ENCODE assay signal across 8 mouse cellular contexts in genomic region chr8:123254099-123254885, GRCm38 (mm10). TPM values are rescaled to one million over a fixed set of nuclear protein-coding genes. Genes with fewer than 3 reads are reported as not detected.
DNase-seq lines count a peak whose midpoint lies in the region; ATAC-seq lines count a peak whose summit lies in the region.

Zfp276 (plus strand) TSS chr8:123254195.
Vps9d1 (minus strand) TSS chr8:123254348.

- H3K27ac ChIP-seq in hindbrain, embryonic 12.5 days: peak within 1 kb of the TSS; percentile 82

- peaks cover 58% of the 10 kb centered on the region for H3K36me3 ChIP-seq in hindbrain, embryonic 12.5 days

- peak within 1 kb of the TSS; percentile 98 for H3K4me2 ChIP-seq in hindbrain, embryonic 12.5 days (replicated peaks)

- peaks cover 36% of the 10 kb centered on the region for H3K4me1 ChIP-seq in hindbrain, embryonic 12.5 days

- under 1% methylated on average over 87 of the region's 99 CpGs for WGBS in hindbrain, embryonic 12.5 days

- peak; percentile 93 for ATAC-seq in hindbrain, embryonic 12.5 days (ENCODE audit: low FRiP score)

- peak within 1 kb of the TSS; percentile 92 for H3K9ac ChIP-seq in hindbrain, embryonic 12.5 days

- DNase-seq in R1 (ENCODE audit: low read depth, low spot score): peak; percentile 81
- DNase-seq in cerebellum, postnatal 10 days: peak; percentile 91 to 94
- DNase-seq in frontal cortex, postnatal 14 days (ENCODE audit: low spot score in 2 of 2): peak; percentile 55 to 74
- peak; percentile 82 to 85 for DNase-seq in layer of hippocampus, postnatal 36 days
- peak; percentile 85 for DNase-seq in lung, postnatal 36 days
- peak; percentile 89 for DNase-seq in retina, postnatal 1 day
- DNase-seq in urinary bladder, adult 18-20 months (ENCODE audit: low spot score in 2 of 2): peak; percentile 73 to 80

- H3K9me3 ChIP-seq in hindbrain, embryonic 12.5 days (replicated peaks): no peaks in the 10 kb centered on the region

- H3K27me3 ChIP-seq in hindbrain, embryonic 12.5 days: no peaks in the 10 kb centered on the region

- H3K4me3 ChIP-seq in hindbrain, embryonic 12.5 days: peak within 1 kb of the TSS; percentile 75

RNA-seq across cellular contexts. Expression of gene Zfp276, which starts in this region (rescaled TPM):
- 32.9 and 35.0 TPM in 2 replicates for polyA plus RNA-seq in hindbrain, embryonic 12.5 days (2016; fragmentation: Nextera tagmentation; extraction: Ambion mirVana)
- total RNA-seq in layer of hippocampus, postnatal 36 days (2021): 10 to 100 TPM; 24.3 to 26.6 TPM

RNA-seq across cellular contexts. Expression of gene Vps9d1, which starts in this region (rescaled TPM):
- 37.7 and 44.3 TPM in 2 replicates for polyA plus RNA-seq in hindbrain, embryonic 12.5 days (2016; fragmentation: Nextera tagmentation; extraction: Ambion mirVana)
- total RNA-seq in layer of hippocampus, postnatal 36 days (2021): 10 to 100 TPM; 49.7 to 51.6 TPM

Comparison
In these comparisons a context has a peak if more than half of its experiments do, and no peak if none do; other contexts are left out.
1. Peak in every context shown above with its lines: DNase-seq, ATAC-seq, H3K4me3 ChIP-seq and H3K27ac ChIP-seq.